Mouse (Mus musculus) ES-E14 (cell line): ENCODE measurements around the gene Rpf1. TPM values are rescaled to one million over a fixed set of nuclear protein-coding genes. Genes with fewer than 3 reads are reported as not detected.

Experiments
- DNase-seq: peaks from one replicate; pipeline ENCODE4 v3.0.0-alpha.2; 2013; ENCODE audit warnings: low read depth, low spot score
- H3K27ac ChIP-seq: 2 replicates; pipeline ENCODE4 v1.5.1; 2012; ENCODE audit warnings: low read depth, mild to moderate bottlenecking, low read length, moderate library complexity, mixed read lengths; ENCODE audit not compliant: poor library complexity, insufficient read depth, severe bottlenecking
- H3K36me3 ChIP-seq: 2 replicates; pipeline ENCODE4 v1.6.1; 2012; ENCODE audit warnings: mild to moderate bottlenecking, low read length, moderate library complexity, mixed read lengths; ENCODE audit not compliant: control insufficient read depth, poor library complexity, insufficient read depth, severe bottlenecking
- H3K4me1 ChIP-seq, 2 experiments: fragments of 150-350 bp in 1 of 2; sonication (generic) in 1 of 2; 2 replicates each; pipeline ENCODE4 v1.6.1; 2012; ENCODE audit warnings: low read length in 2 of 2, mild to moderate bottlenecking in 1 of 2, mixed read lengths in 1 of 2; ENCODE audit not compliant: control insufficient read depth in 2 of 2, insufficient read depth in 2 of 2, poor library complexity in 1 of 2
- H3K4me3 ChIP-seq, 2 experiments: fragments of 150-350 bp in 1 of 2; sonication (generic) in 1 of 2; 2 replicates each; pipeline ENCODE4 v1.5.1; 2012; ENCODE audit warnings: low read length in 2 of 2, low read depth in 1 of 2, mild to moderate bottlenecking in 1 of 2, mixed read lengths in 1 of 2; ENCODE audit not compliant: insufficient read depth in 1 of 2, poor library complexity in 1 of 2, severe bottlenecking in 1 of 2
- H3K9ac ChIP-seq: 2 replicates; pipeline ENCODE4 v1.6.1; 2012; ENCODE audit warnings: low read depth, mild to moderate bottlenecking, low read length, mixed read lengths; ENCODE audit not compliant: poor library complexity, insufficient read depth, severe bottlenecking
- H3K9me3 ChIP-seq: fragments of 150-350 bp; sonication (generic); 2 replicates; pipeline ENCODE4 v1.6.1; 2012; ENCODE audit warnings: low read depth, mild to moderate bottlenecking, low read length; ENCODE audit not compliant: control insufficient read depth, insufficient read depth
- CHD2 ChIP-seq: IDR thresholded peaks from 2 replicates; pipeline ENCODE4 v1.6.1; 2014; ENCODE audit warnings: mild to moderate bottlenecking, low read depth, low read length, inconsistent platforms
- HCFC1 ChIP-seq: IDR thresholded peaks from 2 replicates; pipeline ENCODE4 v1.6.1; 2012; ENCODE audit warnings: low read length, inconsistent platforms, borderline replicate concordance; ENCODE audit not compliant: insufficient read depth
- MAFK ChIP-seq: IDR thresholded peaks from 2 replicates; pipeline ENCODE4 v1.6.1; 2014; ENCODE audit warnings: mild to moderate bottlenecking, low read depth, low read length, inconsistent platforms; ENCODE audit not compliant: insufficient read depth
- ZC3H11A ChIP-seq: IDR thresholded peaks from 2 replicates; pipeline ENCODE4 v1.6.1; 2012; ENCODE audit warnings: low read depth, mild to moderate bottlenecking, inconsistent platforms, low read length, borderline replicate concordance
- ZNF384 ChIP-seq: IDR thresholded peaks from 2 replicates; pipeline ENCODE4 v1.6.1; 2012; ENCODE audit warnings: low read depth, low read length, inconsistent platforms
- in situ Hi-C, 2 experiments: fragments of 600-800 bp; cut with MboI; formaldehyde crosslinking; loops; one replicate each; pipeline ENCODE4 v1.15.1; 2025; ENCODE audit warnings: low sequenced_read_pairs in 2 of 2, inconsistent platforms in 1 of 2; ENCODE audit not compliant: unreplicated experiment in 2 of 2
- total RNA-seq: library from RNA; depleted of rRNA; stranded (reverse); fragments of 300-350 nt; gene quantifications from 2 replicates; pipeline ENCODE4 v1.2.3, GENCODE M21; 2012

The Rpf1 gene
- total RNA-seq, 1 experiment, result 64.9 TPM

DNA sequence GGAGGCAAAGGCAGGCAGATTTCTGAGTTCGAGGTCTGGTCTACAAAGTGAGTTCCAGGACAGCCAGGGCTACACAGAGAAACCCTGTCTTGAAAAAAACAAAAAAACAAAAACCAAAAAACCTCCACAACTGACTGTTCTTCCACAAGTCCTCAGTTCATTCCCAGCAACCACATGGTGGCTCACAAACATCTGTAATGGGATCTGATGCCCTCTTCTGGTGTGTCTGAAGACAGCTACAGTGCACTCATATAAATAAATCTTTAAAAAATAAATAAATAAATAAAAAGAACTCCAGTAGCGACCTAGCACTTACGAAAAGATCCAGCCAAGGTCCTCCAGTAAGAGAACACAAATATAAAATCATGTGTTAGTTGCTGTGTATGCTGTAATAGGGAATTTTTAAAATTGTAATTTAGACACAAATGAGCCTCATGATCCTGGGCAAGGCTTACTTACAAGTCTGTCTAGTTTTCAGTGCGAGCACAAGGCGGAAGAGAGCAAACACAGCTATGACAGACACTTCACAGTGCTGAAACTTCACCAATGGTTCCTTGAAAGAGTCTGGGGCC is 917 bp downstream of the Rpf1 start:
- peak overlapping the region; percentile 92 to 98 for H3K4me3 ChIP-seq
- TF ChIP-seq ZC3H11A (no peak), MAFK (no peak), CHD2 (no peak), HCFC1 (no peak), ZNF384 (no peak)
- DNase-seq, result no peak
- H3K27ac ChIP-seq, result no peak overlapping the region
- peaks cover 10% of the 10 kb centered on the region for H3K36me3 ChIP-seq
- in situ Hi-C loops, result no loop called here
- H3K9me3 ChIP-seq, result no peaks in the 10 kb centered on the region
- peak overlapping the region; percentile 76 for H3K9ac ChIP-seq
- peaks cover 0 to 2% of the 10 kb centered on the region in 2 experiments; a peak in 1 of 4 replicates for H3K4me1 ChIP-seq

DNA sequence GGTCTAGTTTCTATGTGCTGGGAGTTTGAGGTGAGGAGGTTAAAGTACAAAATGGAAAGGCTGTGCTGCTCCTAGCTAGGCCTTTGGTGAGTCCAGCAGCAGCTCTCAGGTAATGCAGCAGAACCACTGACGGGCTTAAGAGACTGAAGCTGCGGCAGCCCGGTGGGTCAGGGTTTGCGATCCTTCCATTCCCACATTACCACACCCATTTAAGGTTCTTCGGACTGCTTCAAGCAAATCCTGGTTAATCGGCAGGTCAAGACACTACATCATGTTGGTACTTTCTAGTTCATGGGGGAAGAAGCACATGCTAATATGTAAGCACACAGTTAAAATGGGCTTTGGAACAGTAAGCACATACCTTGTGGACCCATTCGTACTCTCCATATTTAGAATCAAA is 14.5 kb downstream of the Rpf1 start:
- no peak for TF ChIP-seq HCFC1
- TF ChIP-seq CHD2, result no peak
- H3K9ac ChIP-seq, result no peak overlapping the region
- peaks cover 21% of the 10 kb centered on the region for H3K36me3 ChIP-seq
- no peaks in the 10 kb centered on the region for H3K9me3 ChIP-seq
- DNase-seq, result no peak
- no peaks in the 10 kb centered on the region for H3K4me1 ChIP-seq
- in situ Hi-C loops, result no loop called here
- no peak overlapping the region for H3K27ac ChIP-seq
- no peak overlapping the region for H3K4me3 ChIP-seq

DNA sequence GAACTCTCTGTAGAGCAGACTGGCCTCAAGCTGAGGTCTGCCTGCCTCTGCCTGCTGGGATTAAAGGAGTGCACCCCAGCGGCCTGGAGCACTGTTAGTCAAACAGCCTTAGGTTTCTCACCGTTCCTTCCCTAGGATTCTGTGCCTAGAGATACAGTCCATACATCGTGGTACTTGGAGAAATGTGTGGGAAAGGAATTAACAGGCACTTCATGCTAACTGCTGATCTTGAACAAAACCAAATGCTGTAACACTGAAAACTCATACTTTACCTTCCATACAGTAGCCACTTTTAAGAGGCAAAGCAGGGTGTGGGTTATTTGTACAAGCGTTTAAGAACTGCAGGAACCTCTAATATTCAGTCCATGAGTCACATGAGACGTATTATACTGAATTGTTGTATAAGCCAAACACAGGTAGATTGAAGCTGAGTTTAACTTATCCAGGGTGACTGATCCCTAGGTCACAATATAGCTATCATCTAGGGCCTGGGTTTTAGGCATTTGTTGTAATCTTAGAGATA is 19.6 kb downstream of the Rpf1 start:
- Histone ChIP-seq H3K36me3 (peaks cover 9% of the 10 kb centered on the region), H3K4me3 (peak overlapping the region in 1 of 2 experiments; percentile 98; a peak in 1 of 4 replicates), H3K9me3 (no peaks in the 10 kb centered on the region), H3K4me1 (peaks cover 0 to 4% of the 10 kb centered on the region in 2 experiments; a peak in 1 of 4 replicates), H3K9ac (peak overlapping the region; percentile 31; the same call in 1 of the 2 replicates), H3K27ac (no peak overlapping the region)
- no peak for TF ChIP-seq CHD2
- TF ChIP-seq ZNF384, result no peak
- no peak for TF ChIP-seq ZC3H11A
- TF ChIP-seq MAFK, result no peak
- TF ChIP-seq HCFC1, result no peak
- DNase-seq, result no peak
- in situ Hi-C loops, result no loop called here

DNA sequence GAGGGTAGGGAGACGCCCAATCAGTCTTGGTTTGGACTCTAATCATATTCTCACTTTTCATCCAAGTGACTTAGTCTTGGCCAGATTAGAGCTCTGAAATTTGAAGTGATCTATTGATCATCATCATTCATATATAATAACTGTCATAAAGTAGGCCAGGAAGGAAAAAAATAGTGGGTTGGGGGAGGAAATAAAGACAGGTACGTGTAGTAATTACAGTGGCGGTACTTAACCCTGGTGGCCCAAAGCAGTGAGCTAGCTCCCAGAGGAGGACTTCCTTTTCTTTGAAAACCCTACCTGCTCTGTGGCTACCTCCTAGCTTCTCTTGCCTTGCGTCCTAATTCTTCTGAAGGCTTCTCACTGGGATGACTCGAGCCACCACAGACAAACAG is 20.4 kb downstream of the Rpf1 start:
- Histone ChIP-seq H3K9ac (peak overlapping the region; percentile 97; the same call in 1 of the 2 replicates), H3K9me3 (no peaks in the 10 kb centered on the region), H3K36me3 (peaks cover 5% of the 10 kb centered on the region), H3K4me1 (peaks cover 0 to 4% of the 10 kb centered on the region in 2 experiments; a peak in 1 of 4 replicates), H3K27ac (no peak overlapping the region), H3K4me3 (peak overlapping the region; percentile 95 to 98)
- in situ Hi-C loops, result no loop called here
- no peak for DNase-seq
- TF ChIP-seq HCFC1, result no peak
- TF ChIP-seq MAFK, result no peak
- no peak for TF ChIP-seq ZNF384
- 0 out of 2 replicates have a peak, but pooled peaks have one; percentile 3 for TF ChIP-seq CHD2
- TF ChIP-seq ZC3H11A, result no peak
